Mouse (Mus musculus) stomach, postnatal 0 days (tissue): ENCODE measurements around the gene Usp28. TPM values are rescaled to one million over a fixed set of nuclear protein-coding genes. Genes with fewer than 3 reads are reported as not detected.

Source experiments
- ATAC-seq: fragments of 200-750 bp; cut with Nextera tagmentation; 2 replicates; pipeline ENCODE4 v1.8.0; 2017; ENCODE audit not compliant: low FRiP score, low TSS enrichment
- DNase-seq: peaks from one replicate; pipeline ENCODE4 v3.0.0-alpha.2; 2016; ENCODE audit warnings: low spot score
- H3K27ac ChIP-seq: fragments of 300-500 bp; sonication (generic); replicated peaks from 2 replicates; pipeline ENCODE4 v1.5.1; 2014; ENCODE audit warnings: mild to moderate bottlenecking, control low read depth
- H3K27me3 ChIP-seq: fragments of 300-500 bp; sonication (generic); 2 replicates; pipeline ENCODE4 v1.6.1; 2014; ENCODE audit warnings: low read length; ENCODE audit not compliant: control insufficient read depth, insufficient read depth
- H3K36me3 ChIP-seq: fragments of 300-500 bp; sonication (generic); 2 replicates; pipeline ENCODE4 v1.6.1; 2014; ENCODE audit warnings: low read length, mixed read lengths; ENCODE audit not compliant: control insufficient read depth, insufficient read depth
- H3K4me1 ChIP-seq: fragments of 300-500 bp; sonication (generic); replicated peaks from 2 replicates; pipeline ENCODE4 v1.6.1; 2014; ENCODE audit warnings: antibody characterized with exemption; ENCODE audit not compliant: control insufficient read depth, insufficient read depth
- H3K4me2 ChIP-seq: fragments of 300-500 bp; sonication (generic); replicated peaks from 2 replicates; pipeline ENCODE4 v1.6.1; 2014; ENCODE audit warnings: low read depth, mild to moderate bottlenecking, control low read depth, moderate library complexity
- H3K4me3 ChIP-seq: fragments of 300-500 bp; sonication (generic); 2 replicates; pipeline ENCODE4 v1.5.1; 2014; ENCODE audit warnings: low read depth, low read length, control low read depth
- H3K9ac ChIP-seq: fragments of 300-500 bp; sonication (generic); 2 replicates; pipeline ENCODE4 v1.6.1; 2014; ENCODE audit warnings: mild to moderate bottlenecking, low read length, control low read depth, mixed read lengths
- H3K9me3 ChIP-seq: fragments of 300-500 bp; sonication (generic); 2 replicates; pipeline ENCODE4 v1.6.1; 2016; ENCODE audit warnings: low read length; ENCODE audit not compliant: control insufficient read depth
- CTCF ChIP-seq: IDR thresholded peaks from 2 replicates; pipeline ENCODE4 v1.5.1; 2016; ENCODE audit warnings: antibody characterized with exemption, low read depth, mild to moderate bottlenecking, moderate library complexity
- EP300 ChIP-seq: optimal IDR thresholded peaks from 2 replicates; pipeline ENCODE3; 2016; ENCODE audit warnings: antibody characterized with exemption
- WGBS: fragments of 180-500 bp; shearing (Covaris S2); extraction: QIAGEN DNeasy Blood & Tissue Kit; methylation state at CpG from one replicate; pipeline ENCODE4 v1.1.7; 2014; 5-methylcytosine and 5-hydroxymethylcytosine counted together
- polyA plus RNA-seq: library from polyadenylated mRNA; unstranded; fragments of >200 nt; fragmentation: Nextera tagmentation; extraction: Ambion mirVana; gene quantifications from 2 replicates; pipeline ENCODE4 v1.2.1, GENCODE M21; 2015

The Usp28 gene
- polyA plus RNA-seq, 1 experiment from 2014 or later: 6.6 TPM

DNA sequence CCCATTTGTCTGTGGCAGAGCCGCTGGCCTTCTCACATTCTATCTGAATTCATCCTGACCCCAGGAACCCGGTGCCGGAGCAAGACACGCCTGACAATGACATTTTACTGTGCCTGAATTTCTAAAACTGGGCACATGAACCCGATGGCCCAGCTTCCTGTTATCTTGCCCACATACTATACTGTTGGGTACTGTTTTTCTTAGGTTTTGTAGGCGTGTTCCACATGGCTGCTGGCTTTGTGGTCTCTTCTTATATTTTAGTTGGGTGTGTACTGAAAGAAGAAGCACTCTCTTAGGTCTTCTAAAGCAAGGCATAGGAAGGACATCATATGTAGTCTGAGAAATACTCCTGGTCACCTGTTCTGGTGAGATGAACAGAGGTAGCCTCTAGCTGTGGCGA lies 9.6 kb downstream of the Usp28 start:
- DNase-seq (no peak), ATAC-seq (no peak)
- Histone ChIP-seq H3K27me3 (no peaks in the 10 kb centered on the region), H3K36me3 (0 out of 2 replicates have a peak, but pooled peaks cover 3% of the 10 kb centered on the region), H3K4me1 (no peaks in the 10 kb centered on the region), H3K27ac (no peak overlapping the region), H3K9ac (no peak overlapping the region), H3K4me2 (no peak overlapping the region), H3K4me3 (no peak overlapping the region), H3K9me3 (no peaks in the 10 kb centered on the region)
- TF ChIP-seq CTCF (no peak), EP300 (no peak)
- WGBS: 92% methylated on average over 7 of the region's 7 CpGs

GRCm38 (mm10) chr9:48995735-48996134 lies 10.6 kb downstream of the Usp28 start:
- 96% methylated on average over 1 of the region's 1 CpGs for WGBS
- TF ChIP-seq CTCF (peak; percentile 42), EP300 (no peak)
- H3K4me3 ChIP-seq: no peak overlapping the region
- H3K36me3 ChIP-seq: 0 out of 2 replicates have a peak, but pooled peaks cover 3% of the 10 kb centered on the region
- no peak overlapping the region for H3K9ac ChIP-seq
- no peaks in the 10 kb centered on the region for H3K4me1 ChIP-seq
- H3K27me3 ChIP-seq: no peaks in the 10 kb centered on the region
- H3K9me3 ChIP-seq: no peaks in the 10 kb centered on the region
- no peak overlapping the region for H3K4me2 ChIP-seq
- H3K27ac ChIP-seq: no peak overlapping the region
- DNase-seq (no peak), ATAC-seq (no peak)

GRCm38 (mm10) chr9:48999256-48999655 lies 14.1 kb downstream of the Usp28 start:
- no peaks in the 10 kb centered on the region for H3K4me1 ChIP-seq
- no peak overlapping the region for H3K27ac ChIP-seq
- H3K36me3 ChIP-seq: no peaks in the 10 kb centered on the region
- 89% methylated on average over 6 of the region's 6 CpGs for WGBS
- ATAC-seq (no peak), DNase-seq (no peak)
- H3K27me3 ChIP-seq: no peaks in the 10 kb centered on the region
- H3K4me3 ChIP-seq: no peak overlapping the region
- no peaks in the 10 kb centered on the region for H3K9me3 ChIP-seq
- no peak overlapping the region for H3K9ac ChIP-seq
- no peak overlapping the region for H3K4me2 ChIP-seq
- TF ChIP-seq EP300: no peak
- TF ChIP-seq CTCF: no peak

DNA sequence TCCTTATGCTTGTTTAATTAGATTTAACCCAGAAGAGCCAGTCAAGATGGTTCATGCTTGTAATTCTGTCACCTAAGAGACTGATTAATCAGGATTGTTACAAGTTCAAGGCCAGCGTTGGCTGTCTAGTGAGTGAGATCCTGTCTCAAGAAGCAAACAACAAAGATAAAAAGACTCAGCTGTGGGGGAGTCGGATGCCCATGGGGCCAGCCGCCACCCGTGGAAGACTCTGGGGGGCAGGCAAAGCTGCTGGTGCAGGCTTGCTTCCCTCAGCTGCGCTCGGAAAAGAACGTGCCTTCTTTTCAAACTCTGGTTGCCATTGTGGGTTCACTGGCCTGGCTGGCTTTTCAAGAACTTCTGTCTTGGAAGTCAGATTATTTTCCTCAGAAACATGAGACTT lies 30.6 kb downstream of the Usp28 start:
- H3K4me3 ChIP-seq: no peak overlapping the region
- ATAC-seq (no peak), DNase-seq (no peak)
- H3K9me3 ChIP-seq: no peaks in the 10 kb centered on the region
- H3K4me1 ChIP-seq: no peaks in the 10 kb centered on the region
- H3K4me2 ChIP-seq: no peak overlapping the region
- 69% methylated on average over 7 of the region's 7 CpGs for WGBS
- H3K27me3 ChIP-seq: no peaks in the 10 kb centered on the region
- H3K9ac ChIP-seq: no peak overlapping the region
- no peak for TF ChIP-seq EP300
- peaks cover 14% of the 10 kb centered on the region for H3K36me3 ChIP-seq
- H3K27ac ChIP-seq: no peak overlapping the region

GRCm38 (mm10) chr9:49021289-49021688 lies 36.1 kb downstream of the Usp28 start:
- Histone ChIP-seq H3K9ac (no peak overlapping the region), H3K4me1 (no peaks in the 10 kb centered on the region), H3K27me3 (no peaks in the 10 kb centered on the region), H3K36me3 (0 out of 2 replicates have a peak, but pooled peaks cover 2% of the 10 kb centered on the region), H3K4me3 (no peak overlapping the region), H3K27ac (no peak overlapping the region), H3K9me3 (no peaks in the 10 kb centered on the region), H3K4me2 (no peak overlapping the region)
- 92% methylated on average over 5 of the region's 5 CpGs for WGBS
- no peak for TF ChIP-seq EP300
- TF ChIP-seq CTCF: no peak
- DNase-seq (no peak), ATAC-seq (no peak)

- Histone ChIP-seq H3K4me3 (no peak overlapping the region), H3K9ac (no peak overlapping the region), H3K4me2 (no peak overlapping the region), H3K9me3 (no peaks in the 10 kb centered on the region), H3K36me3 (peaks cover 11% of the 10 kb centered on the region; the same call in 1 of the 2 replicates), H3K4me1 (no peaks in the 10 kb centered on the region), H3K27ac (no peak overlapping the region), H3K27me3 (no peaks in the 10 kb centered on the region)
- ATAC-seq (no peak), DNase-seq (no peak)
- TF ChIP-seq EP300: no peak
- no peak for TF ChIP-seq CTCF
- WGBS: 82% methylated on average over 5 of the region's 5 CpGs
These were observed 38.8 kb downstream of the Usp28 start for GRCm38 (mm10) chr9:49023956-49024355.
